Mouse (Mus musculus) monocyte, adult 2 months (primary cell): ENCODE data around the gene Tlcd1.
"Not testable (repeated sequence)": the region's sequence is repeated elsewhere in the genome, so short reads cannot be mapped to it uniquely, and the experiment has no call there.

Source experiments
- DNase-seq, 2 experiments: peaks; one replicate each; pipeline ENCODE4 v3.0.0; 2022; ENCODE audit warnings: low spot score in 2 of 2, low read depth in 1 of 2

The Tlcd1 gene

GRCm38 (mm10) chr11:78176402-78176862, at the start of gene Tlcd1, which contains the start of gene Nek8:
Gene Tlcd1 (plus strand): TSS chr11:78176711.
Gene Nek8 (minus strand): TSS chr11:78176675.
- DNase-seq = peak; percentile 73 to 83

- DNase-seq = no peak
These were observed 49.8 kb upstream of the Tlcd1 start for GRCm38 (mm10) chr11:78126739-78127138.

GRCm38 (mm10) chr11:78129458-78129857, 47.1 kb upstream of the Tlcd1 start:
- no peak for DNase-seq

GRCm38 (mm10) chr11:78133915-78134314, 42.6 kb upstream of the Tlcd1 start:
- DNase-seq = no peak

GRCm38 (mm10) chr11:78134344-78134743, 42.2 kb upstream of the Tlcd1 start:
- DNase-seq = no peak

GRCm38 (mm10) chr11:78135314-78135713, 41.2 kb upstream of the Tlcd1 start:
- not testable (repeated sequence) for DNase-seq

- no peak for DNase-seq
These were observed 40.4 kb upstream of the Tlcd1 start for GRCm38 (mm10) chr11:78136132-78136531.

- no peak for DNase-seq
These were observed 38.9 kb upstream of the Tlcd1 start for GRCm38 (mm10) chr11:78137584-78137983.

GRCm38 (mm10) chr11:78138023-78138422, 38.5 kb upstream of the Tlcd1 start:
- DNase-seq = no peak

GRCm38 (mm10) chr11:78140665-78141064, 35.8 kb upstream of the Tlcd1 start:
- no peak for DNase-seq

- no peak for DNase-seq
These were observed 33.0 kb upstream of the Tlcd1 start for GRCm38 (mm10) chr11:78143520-78143919.

- DNase-seq = no peak
These were observed 30.3 kb upstream of the Tlcd1 start for GRCm38 (mm10) chr11:78146168-78146567.

- DNase-seq = no peak
These were observed 29.6 kb upstream of the Tlcd1 start for GRCm38 (mm10) chr11:78146707-78147543.

- no peak for DNase-seq
These were observed 25.4 kb upstream of the Tlcd1 start for GRCm38 (mm10) chr11:78151161-78151560.

GRCm38 (mm10) chr11:78152299-78153231, 23.9 kb upstream of the Tlcd1 start:
- DNase-seq = no peak

- DNase-seq = no peak
These were observed 22.7 kb upstream of the Tlcd1 start for GRCm38 (mm10) chr11:78153778-78154177.

GRCm38 (mm10) chr11:78155674-78156073, 20.8 kb upstream of the Tlcd1 start:
- no peak for DNase-seq

- no peak for DNase-seq
These were observed 20.3 kb upstream of the Tlcd1 start for GRCm38 (mm10) chr11:78156156-78156699.

GRCm38 (mm10) chr11:78159096-78159495, 17.4 kb upstream of the Tlcd1 start:
- peak; percentile 59 to 64 for DNase-seq

GRCm38 (mm10) chr11:78159557-78159956, 17.0 kb upstream of the Tlcd1 start:
- DNase-seq = no peak

- DNase-seq = no peak
These were observed 16.3 kb upstream of the Tlcd1 start for GRCm38 (mm10) chr11:78160171-78160570.
